Mouse (Mus musculus) cerebellum, adult 9-11 months (tissue): ENCODE measurements around the gene Rhoq.

Experiments used
- DNase-seq: peaks from one replicate; pipeline ENCODE4 v3.0.0; 2022

Rhoq gene

DNA sequence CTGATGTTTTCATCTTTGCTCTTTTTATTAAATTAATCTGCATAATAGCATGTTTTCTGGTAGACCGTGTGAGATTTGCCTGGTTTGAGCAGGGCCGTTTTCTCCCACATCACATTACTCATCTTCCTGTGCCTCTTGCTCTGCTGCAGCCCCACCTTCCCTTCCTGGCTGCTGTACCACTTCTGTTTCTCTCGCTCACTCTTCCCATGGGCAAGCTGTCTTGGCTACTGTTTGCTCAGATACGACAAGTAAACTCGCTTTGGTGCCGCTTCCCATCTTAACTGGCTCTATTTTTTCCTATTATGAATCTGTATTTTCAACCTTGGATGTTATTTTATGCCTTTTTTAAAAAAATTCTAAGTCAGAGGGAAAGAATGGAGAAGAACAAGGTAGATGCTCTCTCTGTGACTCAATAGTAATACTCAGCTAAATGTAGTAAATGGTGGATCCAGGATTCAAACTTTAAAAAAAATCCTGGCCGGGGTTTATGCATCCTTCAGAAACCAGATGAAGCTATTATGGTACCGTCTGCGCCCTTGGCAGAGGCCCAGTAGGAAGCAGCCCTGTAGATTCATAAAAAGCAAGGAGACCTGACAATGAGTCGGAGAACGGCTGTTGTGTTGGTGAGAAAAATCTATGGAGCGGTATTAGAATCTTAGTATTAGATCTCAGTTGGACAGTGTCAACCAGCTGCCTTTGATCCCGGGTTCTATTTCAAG, 48.6 kb downstream of the Rhoq start:
- DNase-seq: peak; percentile 86

DNA sequence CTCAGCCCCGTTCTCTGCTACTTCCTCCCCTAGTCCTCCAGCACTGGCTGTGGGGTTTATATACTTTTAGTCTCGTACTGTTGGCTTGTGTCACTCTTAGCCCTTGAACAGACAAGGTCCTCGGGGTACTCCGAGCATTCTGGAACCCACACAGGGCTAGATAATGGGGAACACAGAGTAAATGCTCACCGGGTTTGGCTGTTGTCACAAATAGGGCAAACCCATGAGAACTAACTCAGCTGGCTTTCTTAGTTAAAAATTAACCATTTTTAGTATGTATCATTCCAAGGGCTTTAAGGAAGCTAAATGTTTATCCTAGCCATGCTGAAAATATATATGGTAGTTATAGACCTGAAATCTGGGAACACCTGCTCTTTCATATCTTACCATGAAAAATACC, 56.8 kb downstream of the Rhoq start:
- DNase-seq: no peak

DNA sequence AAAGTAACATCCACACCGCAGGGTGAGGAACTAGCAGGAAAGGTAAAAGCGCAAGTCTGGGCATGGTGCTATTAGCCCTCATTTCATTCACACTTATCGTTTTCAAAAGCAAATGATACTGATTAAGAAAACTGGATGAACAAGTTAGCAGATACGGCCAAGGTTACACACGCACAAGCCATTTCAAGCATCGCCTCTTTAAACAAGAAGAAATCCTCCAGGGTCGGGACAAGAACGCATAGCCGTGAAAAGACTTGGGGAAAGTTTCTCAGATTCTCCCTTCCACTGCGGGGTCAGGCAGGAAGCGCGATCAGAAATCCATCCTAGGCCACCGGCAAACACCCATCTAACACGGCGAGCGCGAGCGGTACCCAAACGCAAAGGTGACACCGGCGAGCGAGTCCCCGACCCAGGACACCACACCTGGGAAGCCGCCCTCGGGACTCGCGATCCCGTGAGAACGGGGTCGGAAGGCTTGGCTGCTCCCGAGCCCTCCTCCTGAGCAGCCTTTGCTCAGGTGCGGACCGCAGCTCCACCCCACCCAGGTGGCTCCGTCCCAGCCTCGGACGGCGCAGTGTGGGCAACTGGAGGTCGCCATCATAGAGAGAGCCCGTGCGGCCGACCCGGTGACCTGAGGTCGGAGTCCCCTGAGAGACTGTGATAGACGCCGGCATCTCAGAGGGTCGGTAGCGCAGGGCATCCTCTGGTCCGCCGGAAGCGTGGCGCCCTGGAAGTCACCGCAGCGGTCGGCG, 61.8 kb downstream of the Rhoq start:
- no peak for DNase-seq

DNA sequence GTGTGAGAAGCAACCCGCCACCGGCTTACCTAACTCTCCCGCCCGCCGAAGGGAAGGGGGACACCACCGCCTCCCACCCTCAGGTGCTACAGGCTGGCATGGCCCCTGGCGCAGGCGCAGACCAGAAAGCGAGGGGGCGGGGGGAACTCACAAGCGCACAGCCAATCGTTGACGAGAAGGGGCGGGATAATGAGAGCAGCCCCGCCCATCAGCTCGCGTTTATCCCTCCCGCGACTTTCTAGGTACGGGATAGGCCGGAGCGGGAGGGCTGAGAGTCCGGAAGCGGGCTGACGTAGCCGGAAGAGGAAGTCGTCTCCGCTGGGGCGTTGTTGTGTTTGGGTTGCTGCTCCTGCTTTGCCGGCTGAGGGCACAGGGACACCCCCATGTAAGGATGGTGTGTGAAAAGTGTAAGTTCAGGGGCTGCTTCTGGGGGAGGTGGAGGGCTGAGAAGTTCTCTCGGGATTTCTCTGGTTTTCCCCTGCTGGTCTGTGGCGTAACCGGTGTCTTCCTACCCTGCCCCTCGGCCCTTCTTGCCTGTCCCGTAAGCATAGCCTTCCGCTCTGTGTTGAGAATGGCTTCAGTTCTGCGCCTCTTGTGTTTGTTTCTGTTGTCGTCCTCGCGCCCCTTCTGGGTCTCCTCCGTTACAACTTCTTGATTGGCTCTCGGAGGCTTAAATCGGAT, 62.5 kb downstream of the Rhoq start, which contains the start of the genes Pigf and Cript:
Gene Pigf (minus strand): TSS at position 138 of the 681 bp plus-strand sequence.
Gene Cript (plus strand): TSS at position 282 of the 681 bp plus-strand sequence.
- DNase-seq: peak; percentile 98

DNA sequence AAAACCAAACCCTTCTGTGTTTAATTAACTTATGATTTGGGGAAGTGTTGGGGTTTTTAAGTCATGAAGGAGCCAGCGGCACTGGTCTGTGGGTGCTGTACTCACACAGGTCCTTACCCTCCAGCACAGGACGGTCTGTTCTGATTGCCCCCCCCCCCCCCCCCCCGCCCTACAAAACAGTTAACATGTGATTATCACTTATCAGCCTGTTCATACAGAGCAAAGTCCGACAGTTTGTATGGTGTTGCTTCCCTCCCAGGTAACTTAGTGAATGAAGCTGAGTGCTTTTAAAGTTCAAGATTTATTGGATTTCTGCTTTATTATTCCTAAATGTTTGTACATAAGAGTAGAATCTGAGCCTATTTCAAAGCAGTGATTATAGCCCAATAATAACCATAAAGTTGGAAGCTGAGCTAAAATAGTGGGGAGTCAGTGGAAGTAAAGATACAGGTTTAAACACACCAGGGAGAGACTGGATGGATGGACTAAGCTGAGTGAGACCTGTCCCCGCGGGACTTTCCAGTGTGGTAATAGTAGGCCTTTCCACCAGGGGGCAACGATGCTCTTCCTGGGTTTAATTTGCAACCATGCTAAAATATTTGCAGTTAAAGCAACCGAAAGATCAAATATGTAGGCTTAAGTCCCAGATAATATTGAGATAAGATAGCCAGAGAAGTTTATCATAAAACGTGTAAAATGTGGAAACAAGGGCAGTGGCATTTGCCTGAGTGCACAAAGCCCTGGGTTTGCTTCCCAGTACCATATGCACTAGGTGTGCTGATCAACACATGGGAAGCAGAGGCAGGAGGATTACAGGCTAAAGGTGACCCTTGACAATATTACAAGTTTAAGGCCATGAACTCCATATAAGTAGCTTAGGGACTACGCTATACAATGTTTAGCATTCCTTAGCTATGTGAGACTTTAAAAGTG, 73.5 kb downstream of the Rhoq start:
- DNase-seq: no peak

DNA sequence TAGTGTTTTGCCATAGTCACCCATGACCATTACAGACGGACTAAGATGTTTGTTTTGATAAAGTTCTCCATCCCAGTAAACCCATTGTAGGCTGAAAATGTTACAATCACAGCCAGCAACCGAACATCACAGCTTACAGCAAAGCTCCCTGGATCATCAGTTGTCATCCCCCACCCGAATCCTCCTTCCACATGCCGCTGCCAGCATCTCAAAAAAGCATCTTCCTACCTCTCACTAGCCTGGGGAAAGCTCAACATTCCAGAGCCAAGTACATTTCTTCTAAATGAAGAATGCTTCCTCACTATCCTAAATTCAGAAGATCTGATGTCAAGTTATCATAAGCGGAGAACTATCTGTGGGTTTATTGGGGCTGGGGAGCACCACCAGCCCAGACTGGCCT, 75.6 kb downstream of the Rhoq start:
- no peak for DNase-seq

DNA sequence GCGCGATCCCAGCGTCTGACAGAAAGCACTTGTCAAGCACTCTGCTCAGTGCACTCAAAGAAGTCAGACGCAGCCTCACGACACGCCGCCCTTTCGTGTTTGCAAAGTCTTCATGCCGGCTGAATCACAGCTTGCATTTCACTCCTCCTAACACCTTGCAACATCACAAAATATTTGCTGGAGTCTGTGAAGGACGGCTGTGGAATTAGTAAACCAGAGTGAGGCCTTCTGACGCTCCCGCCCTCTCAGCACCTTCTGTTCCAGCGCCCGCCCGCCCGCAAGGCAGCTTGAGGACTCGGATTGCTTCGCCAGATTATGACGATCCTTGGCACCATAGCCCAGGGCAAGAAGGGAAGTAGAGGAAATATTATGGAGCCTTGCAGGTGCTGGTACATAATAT, 78.9 kb downstream of the Rhoq start:
- no peak for DNase-seq

DNA sequence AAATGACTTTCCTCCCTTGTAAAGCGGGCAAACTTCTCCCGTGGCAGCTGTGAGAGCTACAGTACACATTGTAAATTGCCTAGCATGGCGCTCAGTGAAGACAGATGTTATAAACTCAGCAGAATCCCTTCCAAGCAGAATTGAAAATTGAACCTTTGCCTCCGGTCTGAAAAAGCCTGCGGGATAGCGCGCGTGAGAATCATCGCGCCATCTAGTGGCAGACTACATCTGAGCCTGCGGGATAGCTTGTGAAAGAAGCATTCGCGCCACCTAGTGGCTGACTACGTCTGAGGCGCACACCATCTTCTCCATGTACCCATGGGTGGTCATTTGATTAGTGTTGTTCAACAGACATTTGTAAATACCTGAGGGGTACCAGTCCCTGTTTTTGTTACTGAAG, 81.5 kb downstream of the Rhoq start:
- DNase-seq: peak; percentile 80

DNA sequence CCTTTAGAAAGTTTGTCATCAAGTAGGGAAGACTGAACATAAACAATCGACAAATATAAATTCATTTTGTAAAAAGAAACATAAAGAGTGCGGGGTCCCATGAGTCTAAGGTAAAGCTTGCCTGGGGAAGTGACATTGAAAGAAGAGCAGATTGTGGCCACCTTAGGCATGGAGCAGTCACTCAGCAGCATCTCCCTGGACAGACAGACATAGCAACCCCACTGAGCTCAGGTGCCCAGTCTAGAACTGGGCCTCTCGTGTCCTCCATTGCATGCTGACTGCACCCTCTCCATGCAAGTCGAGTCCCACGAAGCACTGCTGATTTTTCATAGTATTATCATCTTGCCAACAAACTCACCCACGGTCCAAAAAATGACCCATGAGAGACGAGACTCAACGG, 81.9 kb downstream of the Rhoq start:
- DNase-seq: no peak
